Mouse (Mus musculus): Measurements from ENCODE around the gene Nrap. TPM values are rescaled to one million over a fixed set of nuclear protein-coding genes. Genes with fewer than 3 reads are reported as not detected.

Nrap gene
- polyA plus RNA-seq, 1 experiment from 2014 or later: 0.22 TPM

- 80% methylated on average over 9 of the region's 9 CpGs for WGBS
- Histone ChIP-seq H3K9me3 (ENCODE audit: control insufficient read depth) (no peaks in the 10 kb centered on the region), H3K4me2 (replicated peaks; ENCODE audit: low read depth) (no peak overlapping the region), H3K27me3 (replicated peaks; ENCODE audit: control insufficient read depth, insufficient read depth, low read length) (no peaks in the 10 kb centered on the region), H3K4me1 (replicated peaks; ENCODE audit: control insufficient read depth, insufficient read depth, low read length) (peaks cover 8% of the 10 kb centered on the region; the same call in 1 of the 2 replicates), H3K27ac (ENCODE audit: low read depth, low read length) (no peak overlapping the region), H3K4me3 (ENCODE audit: low read depth, low read length) (no peak overlapping the region), H3K9ac (ENCODE audit: low read depth, low read length) (no peak overlapping the region), H3K36me3 (ENCODE audit: control insufficient read depth, insufficient read depth) (no peaks in the 10 kb centered on the region)
- ATAC-seq: no peak
- TF ChIP-seq CTCF (IDR thresholded peaks at IDR 0.05; ENCODE audit: low read depth): no peak
Measured at GRCm38 (mm10) chr19:56393311-56393866, 3.6 kb upstream of the Nrap start.

- H3K27ac ChIP-seq (ENCODE audit: low read depth, low read length): peak overlapping the region; percentile 47
- peaks cover 8% of the 10 kb centered on the region; the same call in 1 of the 2 replicates for H3K4me1 ChIP-seq (replicated peaks; ENCODE audit: control insufficient read depth, insufficient read depth, low read length)
- no peaks in the 10 kb centered on the region for H3K27me3 ChIP-seq (replicated peaks; ENCODE audit: control insufficient read depth, insufficient read depth, low read length)
- H3K9ac ChIP-seq (ENCODE audit: low read depth, low read length): no peak overlapping the region
- H3K4me2 ChIP-seq (replicated peaks; ENCODE audit: low read depth): peak overlapping the region; percentile 35
- H3K4me3 ChIP-seq (ENCODE audit: low read depth, low read length): no peak overlapping the region
- no peaks in the 10 kb centered on the region for H3K36me3 ChIP-seq (ENCODE audit: control insufficient read depth, insufficient read depth)
- peak; percentile 89 for ATAC-seq
- 44% methylated on average over 6 of the region's 6 CpGs for WGBS
- H3K9me3 ChIP-seq (ENCODE audit: control insufficient read depth): no peaks in the 10 kb centered on the region
- TF ChIP-seq CTCF (IDR thresholded peaks at IDR 0.05; ENCODE audit: low read depth): no peak
Measured at GRCm38 (mm10) chr19:56391307-56392046, 1.6 kb upstream of the Nrap start.

GRCm38 (mm10) chr19:56389176-56389575 lies 661 bp downstream of the Nrap start:
- WGBS: 91% methylated on average over 11 of the region's 11 CpGs
- Histone ChIP-seq H3K27me3 (replicated peaks; ENCODE audit: control insufficient read depth, insufficient read depth, low read length) (no peaks in the 10 kb centered on the region), H3K27ac (ENCODE audit: low read depth, low read length) (no peak overlapping the region), H3K9ac (ENCODE audit: low read depth, low read length) (no peak overlapping the region), H3K36me3 (ENCODE audit: control insufficient read depth, insufficient read depth) (no peaks in the 10 kb centered on the region), H3K4me2 (replicated peaks; ENCODE audit: low read depth) (no peak overlapping the region), H3K4me3 (ENCODE audit: low read depth, low read length) (no peak overlapping the region), H3K9me3 (ENCODE audit: control insufficient read depth) (no peaks in the 10 kb centered on the region), H3K4me1 (replicated peaks; ENCODE audit: control insufficient read depth, insufficient read depth, low read length) (peaks cover 8% of the 10 kb centered on the region; the same call in 1 of the 2 replicates)
- ATAC-seq: no peak
- no peak for TF ChIP-seq CTCF (IDR thresholded peaks at IDR 0.05; ENCODE audit: low read depth)

- ATAC-seq: peak; percentile 61
- H3K4me3 ChIP-seq (ENCODE audit: low read depth, low read length): no peak overlapping the region
- H3K4me2 ChIP-seq (replicated peaks; ENCODE audit: low read depth): no peak overlapping the region
- H3K4me1 ChIP-seq (replicated peaks; ENCODE audit: control insufficient read depth, insufficient read depth, low read length): peaks cover 8% of the 10 kb centered on the region; the same call in 1 of the 2 replicates
- no peak overlapping the region for H3K9ac ChIP-seq (ENCODE audit: low read depth, low read length)
- peak overlapping the region; percentile 50 for H3K27ac ChIP-seq (ENCODE audit: low read depth, low read length)
- no peaks in the 10 kb centered on the region for H3K27me3 ChIP-seq (replicated peaks; ENCODE audit: control insufficient read depth, insufficient read depth, low read length)
- H3K36me3 ChIP-seq (ENCODE audit: control insufficient read depth, insufficient read depth): no peaks in the 10 kb centered on the region
- WGBS: 54% methylated on average over 4 of the region's 4 CpGs
- TF ChIP-seq CTCF (IDR thresholded peaks at IDR 0.05; ENCODE audit: low read depth): no peak
- H3K9me3 ChIP-seq (ENCODE audit: control insufficient read depth): no peaks in the 10 kb centered on the region
Measured at GRCm38 (mm10) chr19:56387726-56388302, 2.0 kb downstream of the Nrap start.

GRCm38 (mm10) chr19:56386095-56386494 lies 3.7 kb downstream of the Nrap start:
- WGBS: 93% methylated on average over 10 of the region's 10 CpGs
- H3K9ac ChIP-seq (ENCODE audit: low read depth, low read length): no peak overlapping the region

GRCm38 (mm10) chr19:56385546-56385945 lies 4.3 kb downstream of the Nrap start:
- Histone ChIP-seq H3K9me3 (ENCODE audit: control insufficient read depth) (no peaks in the 10 kb centered on the region), H3K27me3 (replicated peaks; ENCODE audit: control insufficient read depth, insufficient read depth, low read length) (no peaks in the 10 kb centered on the region), H3K27ac (ENCODE audit: low read depth, low read length) (no peak overlapping the region), H3K36me3 (ENCODE audit: control insufficient read depth, insufficient read depth) (no peaks in the 10 kb centered on the region), H3K4me2 (replicated peaks; ENCODE audit: low read depth) (no peak overlapping the region), H3K4me3 (ENCODE audit: low read depth, low read length) (no peak overlapping the region), H3K4me1 (replicated peaks; ENCODE audit: control insufficient read depth, insufficient read depth, low read length) (no peaks in the 10 kb centered on the region), H3K9ac (ENCODE audit: low read depth, low read length) (no peak overlapping the region)
- no peak for ATAC-seq
- TF ChIP-seq CTCF (IDR thresholded peaks at IDR 0.05; ENCODE audit: low read depth): no peak
- WGBS: 93% methylated on average over 5 of the region's 5 CpGs

More at GRCm38 (mm10) chr19:56386095-56386494, 3.7 kb downstream of the Nrap start:
- no peak for TF ChIP-seq CTCF (IDR thresholded peaks at IDR 0.05; ENCODE audit: low read depth)
- H3K4me2 ChIP-seq (replicated peaks; ENCODE audit: low read depth): no peak overlapping the region
- H3K4me1 ChIP-seq (replicated peaks; ENCODE audit: control insufficient read depth, insufficient read depth, low read length): no peaks in the 10 kb centered on the region; the same call in 1 of the 2 replicates
- ATAC-seq: no peak
- H3K27ac ChIP-seq (ENCODE audit: low read depth, low read length): no peak overlapping the region
- no peaks in the 10 kb centered on the region for H3K27me3 ChIP-seq (replicated peaks; ENCODE audit: control insufficient read depth, insufficient read depth, low read length)
- no peaks in the 10 kb centered on the region for H3K9me3 ChIP-seq (ENCODE audit: control insufficient read depth)
- no peaks in the 10 kb centered on the region for H3K36me3 ChIP-seq (ENCODE audit: control insufficient read depth, insufficient read depth)
- no peak overlapping the region for H3K4me3 ChIP-seq (ENCODE audit: low read depth, low read length)
